Mouse (Mus musculus): ENCODE results near the gene Cmtm6. TPM values are rescaled to one million over a fixed set of nuclear protein-coding genes. Genes with fewer than 3 reads are reported as not detected.

Gene Cmtm6
- polyA plus RNA-seq, 1 experiment from 2014 or later = 23.2 TPM

- H3K9me3 ChIP-seq (ENCODE audit: control insufficient read depth, low read length) = no peaks in the 10 kb centered on the region
- H3K36me3 ChIP-seq (ENCODE audit: control insufficient read depth, insufficient read depth) = no peaks in the 10 kb centered on the region
- WGBS = 50% methylated on average over 11 of the region's 11 CpGs
- H3K4me2 ChIP-seq (ENCODE audit: low read length) = no peak overlapping the region
- H3K4me3 ChIP-seq (replicated peaks; ENCODE audit: low read length) = no peak overlapping the region
- no peaks in the 10 kb centered on the region for H3K27me3 ChIP-seq (replicated peaks; ENCODE audit: control insufficient read depth, insufficient read depth, low read length)
- no peak overlapping the region for H3K27ac ChIP-seq (ENCODE audit: low read length)
- H3K4me1 ChIP-seq (replicated peaks; ENCODE audit: control insufficient read depth, insufficient read depth, low read length) = peaks cover 4% of the 10 kb centered on the region
- H3K9ac ChIP-seq (replicated peaks; ENCODE audit: low read depth, low read length) = 0 out of 2 replicates have a peak overlapping the region, but pooled peaks have one; percentile 8
- peak; percentile 86 for ATAC-seq
These were observed 66.6 kb downstream of the Cmtm6 start for GRCm38 (mm10) chr9:114797329-114798004.

DNA sequence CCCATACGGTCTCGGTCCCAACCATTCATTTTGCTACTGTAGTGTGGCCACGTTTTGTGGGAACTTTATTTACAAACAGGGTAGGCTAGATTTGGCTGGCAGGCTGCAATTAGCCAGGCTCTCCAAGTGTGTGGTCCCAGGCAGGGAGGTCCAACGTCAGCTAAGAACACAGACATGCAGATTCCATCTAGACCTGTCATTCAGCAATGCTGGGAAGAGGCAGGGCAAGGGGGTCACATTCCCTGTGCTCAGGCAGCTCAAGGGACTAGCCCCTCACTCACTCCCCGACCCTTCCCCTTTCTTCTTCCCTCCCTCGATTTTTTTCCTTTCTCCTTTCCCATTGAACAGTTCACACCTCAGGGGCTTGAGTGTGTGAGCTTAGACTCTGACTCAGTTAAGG, 67.9 kb downstream of the Cmtm6 start:
- peaks cover 4% of the 10 kb centered on the region for H3K4me1 ChIP-seq (replicated peaks; ENCODE audit: control insufficient read depth, insufficient read depth, low read length)
- H3K9me3 ChIP-seq (ENCODE audit: control insufficient read depth, low read length) = no peaks in the 10 kb centered on the region
- H3K27me3 ChIP-seq (replicated peaks; ENCODE audit: control insufficient read depth, insufficient read depth, low read length) = no peaks in the 10 kb centered on the region
- H3K9ac ChIP-seq (replicated peaks; ENCODE audit: low read depth, low read length) = no peak overlapping the region
- H3K36me3 ChIP-seq (ENCODE audit: control insufficient read depth, insufficient read depth) = no peaks in the 10 kb centered on the region
- H3K4me3 ChIP-seq (replicated peaks; ENCODE audit: low read length) = no peak overlapping the region
- no peak overlapping the region for H3K4me2 ChIP-seq (ENCODE audit: low read length)
- no peak for ATAC-seq
- H3K27ac ChIP-seq (ENCODE audit: low read length) = no peak overlapping the region
- 27% methylated on average over 6 of the region's 6 CpGs for WGBS

Other genes starting within 250 kb of the Cmtm6 start
- gene Ccr4, start 226.2 kb upstream of the Cmtm6 start, polyA plus RNA-seq (2015; fragmentation: Nextera tagmentation; extraction: Ambion mirVana) = not detected in 2 replicates
- gene C130032M10Rik, start 215.4 kb upstream of the Cmtm6 start, polyA plus RNA-seq (2015; fragmentation: Nextera tagmentation; extraction: Ambion mirVana) = not detected in 2 replicates
- gene Trim71, start 166.7 kb upstream of the Cmtm6 start, polyA plus RNA-seq (2015; fragmentation: Nextera tagmentation; extraction: Ambion mirVana) = 0.12 and 0.13 TPM in 2 replicates
- 61.2 and 64.0 TPM in 2 replicates for gene Cnot10, start 90.9 kb upstream of the Cmtm6 start, polyA plus RNA-seq (2015; fragmentation: Nextera tagmentation; extraction: Ambion mirVana)
- gene Dync1li1, start 42.3 kb upstream of the Cmtm6 start, polyA plus RNA-seq (2015; fragmentation: Nextera tagmentation; extraction: Ambion mirVana) = 92.9 and 110 TPM in 2 replicates
- 13.9 and 14.6 TPM in 2 replicates for gene Cmtm7, start 50.7 kb downstream of the Cmtm6 start, polyA plus RNA-seq (2015; fragmentation: Nextera tagmentation; extraction: Ambion mirVana)
- 6.3 and 8.2 TPM in 2 replicates for gene Cmtm8, start 113.0 kb downstream of the Cmtm6 start, polyA plus RNA-seq (2015; fragmentation: Nextera tagmentation; extraction: Ambion mirVana)
- gene Gpd1l, start 202.9 kb downstream of the Cmtm6 start, polyA plus RNA-seq (2015; fragmentation: Nextera tagmentation; extraction: Ambion mirVana) = 34.4 and 36.1 TPM in 2 replicates
- gene Osbpl10, start 247.5 kb downstream of the Cmtm6 start, polyA plus RNA-seq (2015; fragmentation: Nextera tagmentation; extraction: Ambion mirVana) = 1.6 and 2.8 TPM in 2 replicates